Mouse (Mus musculus) G1E (cell line): ENCODE measurements around the gene Dtx3.

Experiments used
- CTCF ChIP-seq: IDR thresholded peaks from 2 replicates; pipeline ENCODE4 v1.5.1; 2012; ENCODE audit warnings: low read depth, low read length, inconsistent platforms, mixed read lengths
- GATA1 ChIP-seq: IDR thresholded peaks from 2 replicates; pipeline ENCODE4 v1.6.1; 2012; ENCODE audit warnings: borderline replicate concordance, low read length, inconsistent platforms, mixed read lengths
- GATA2 ChIP-seq: IDR thresholded peaks from 2 replicates; pipeline ENCODE4 v1.6.1; 2012; ENCODE audit warnings: low read depth, low read length, inconsistent platforms, borderline replicate concordance
- POLR2AphosphoS5 ChIP-seq: IDR thresholded peaks from 2 replicates; pipeline ENCODE4 v1.6.1; 2012; ENCODE audit warnings: low read depth, low read length, inconsistent platforms; ENCODE audit not compliant: insufficient replicate concordance

DNA sequence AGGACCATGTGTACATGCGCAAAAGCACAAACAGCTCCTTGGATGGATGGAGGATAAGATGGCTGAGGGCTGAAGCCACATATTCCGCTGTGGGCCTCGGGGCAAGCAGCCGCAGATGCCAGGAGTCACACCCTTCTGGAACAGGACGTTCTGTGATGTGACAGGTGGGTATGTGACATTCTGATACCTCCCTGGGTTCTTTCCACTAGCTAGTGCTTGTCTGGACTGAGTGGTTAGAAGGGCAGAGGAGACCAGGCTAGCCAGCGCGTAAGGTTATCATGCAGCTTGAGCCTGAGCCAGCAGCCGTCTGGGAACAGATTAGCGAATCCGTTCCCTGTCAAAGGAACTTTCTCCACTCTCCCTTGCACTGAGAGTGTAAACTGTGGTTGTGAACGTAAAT is 54.6 kb downstream of the Dtx3 start:
- TF ChIP-seq CTCF (no peak), GATA1 (no peak), POLR2AphosphoS5 (no peak), GATA2 (no peak)
